Mouse (Mus musculus): ENCODE results near the gene Trp53tg5.

DNA sequence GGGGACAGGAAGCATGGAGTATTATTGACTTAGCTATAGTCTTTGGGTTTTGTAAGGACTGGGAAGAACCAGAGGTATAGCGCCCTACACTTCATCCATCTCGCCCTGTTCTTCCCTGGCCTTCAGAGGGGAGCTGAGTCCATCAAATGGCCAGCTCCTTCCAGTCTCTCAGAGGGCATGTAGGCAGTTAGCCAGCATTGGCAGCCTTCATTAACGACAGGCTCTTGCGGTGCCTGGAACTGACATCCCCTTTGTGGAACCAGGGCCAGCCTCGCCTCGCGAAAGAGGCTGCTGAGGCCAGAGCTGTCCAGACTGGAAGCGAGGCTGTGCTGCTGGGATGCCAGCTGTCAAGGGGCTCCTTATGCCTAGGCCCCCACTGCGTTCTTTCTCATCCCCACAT is 14.3 kb upstream of the Trp53tg5 start:
- TF ChIP-seq CTCF (IDR thresholded peaks at IDR 0.05; ENCODE audit: extremely low read depth, insufficient read depth, insufficient read length, insufficient replicate concordance) (no peak), POLR2A (IDR thresholded peaks at IDR 0.05; ENCODE audit: low read depth, low read length) (no peak)

All from spleen, adult 2 months (tissue).